Mouse (Mus musculus): ENCODE measurements around the gene Glt28d2.
A peak's percentile ranks its signal among the peaks of the same experiment; 100 is the strongest.
"Not testable (repeated sequence)": the region's sequence is repeated elsewhere in the genome, so short reads cannot be mapped to it uniquely, and the experiment has no call there.

Gene Glt28d2

DNA sequence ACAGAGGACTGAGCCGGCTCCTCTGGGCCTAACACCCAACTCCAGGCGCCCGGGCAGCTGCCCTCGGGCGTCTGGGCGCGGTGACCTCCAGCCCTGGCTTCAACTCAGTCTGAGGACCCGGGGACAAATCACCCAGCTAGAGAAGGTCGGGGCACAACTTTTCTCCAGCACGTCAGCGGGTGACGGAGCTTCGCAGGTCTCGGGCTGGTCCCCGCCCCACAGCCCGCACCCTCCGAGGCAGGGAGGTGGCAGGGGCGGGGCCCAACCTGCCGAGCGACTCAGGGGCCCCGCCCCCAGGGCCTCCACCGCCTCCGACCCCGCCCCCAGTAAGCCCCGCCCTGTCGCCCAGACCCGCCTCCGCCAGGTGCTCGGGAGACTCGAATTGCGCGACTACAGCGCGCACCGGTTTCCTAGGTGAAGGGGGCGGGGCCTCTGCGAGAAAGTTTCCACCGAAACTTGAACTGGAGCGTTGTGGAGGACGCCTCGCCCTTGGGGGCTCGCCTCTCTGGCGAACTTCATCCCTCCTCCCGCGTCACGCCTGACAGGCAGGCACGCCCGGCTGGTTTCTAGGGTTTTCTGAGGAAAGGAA, at the start of gene Glt28d2, which contains the start of gene Gm37240:
TSS of gene Glt28d2 (minus strand) at position 278 of the 589 bp plus-strand sequence.
TSS of gene Gm37240 (minus strand) at position 280 of the 589 bp plus-strand sequence.
- peak; percentile 90 for DNase-seq (ENCODE audit: low read depth, low spot score)

GRCm38 (mm10) chr3:85933586-85933985, 46.3 kb upstream of the Glt28d2 start:
- no peak for DNase-seq (ENCODE audit: low read depth, low spot score)

- peak; percentile 33 for DNase-seq (ENCODE audit: low read depth, low spot score)
Measured at GRCm38 (mm10) chr3:85931859-85932258, 44.5 kb upstream of the Glt28d2 start.

GRCm38 (mm10) chr3:85930671-85931255, 43.4 kb upstream of the Glt28d2 start:
- DNase-seq (ENCODE audit: low read depth, low spot score), result no peak

DNA sequence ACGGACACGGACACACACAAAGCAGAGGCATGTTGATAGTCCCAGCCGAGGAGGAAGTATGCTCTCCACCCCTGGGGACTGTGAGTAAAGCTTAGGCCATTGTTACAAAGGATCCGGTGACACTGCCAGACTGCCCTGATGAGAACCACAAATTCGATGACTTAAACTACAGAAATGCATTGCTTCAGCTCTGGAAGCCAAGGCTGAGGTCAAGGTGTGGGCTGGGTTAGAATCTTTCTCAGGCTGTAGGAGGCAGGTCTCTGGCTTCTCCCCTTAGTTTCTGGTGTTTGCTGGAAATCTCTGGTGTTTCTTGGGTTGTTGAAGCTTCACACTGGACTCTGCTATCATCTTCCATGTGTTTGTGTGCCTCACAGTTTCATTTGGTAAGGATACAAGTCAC, 42.4 kb upstream of the Glt28d2 start:
- no peak for DNase-seq (ENCODE audit: low read depth, low spot score)

GRCm38 (mm10) chr3:85928140-85928611, 40.9 kb upstream of the Glt28d2 start:
- no peak for DNase-seq (ENCODE audit: low read depth, low spot score)

GRCm38 (mm10) chr3:85927296-85927695, 40.0 kb upstream of the Glt28d2 start:
- DNase-seq (ENCODE audit: low read depth, low spot score), result peak; percentile 61

GRCm38 (mm10) chr3:85923954-85924945, 36.9 kb upstream of the Glt28d2 start:
- peak; percentile 75 for DNase-seq (ENCODE audit: low read depth, low spot score)

GRCm38 (mm10) chr3:85923343-85923742, 36.0 kb upstream of the Glt28d2 start:
- DNase-seq (ENCODE audit: low read depth, low spot score), result no peak

DNA sequence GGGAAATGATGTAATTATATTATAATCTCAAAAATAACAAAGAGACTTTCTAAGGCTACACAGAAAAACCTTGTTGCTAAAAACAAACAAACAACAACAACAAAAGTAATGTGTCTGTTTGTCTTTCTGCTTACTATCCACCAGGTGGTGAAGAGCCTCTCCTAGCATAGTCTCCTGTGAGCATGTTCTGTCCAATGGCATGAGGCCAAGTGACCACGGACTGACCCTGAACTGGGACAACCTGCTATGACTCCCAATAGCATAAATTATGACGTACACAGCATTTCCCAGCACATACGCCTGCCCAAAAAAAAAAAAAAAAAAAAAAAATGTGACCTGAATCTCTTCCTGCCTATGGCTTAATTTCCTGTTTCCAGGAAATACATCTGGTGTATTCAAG, 35.0 kb upstream of the Glt28d2 start:
- no peak for DNase-seq (ENCODE audit: low read depth, low spot score)

DNA sequence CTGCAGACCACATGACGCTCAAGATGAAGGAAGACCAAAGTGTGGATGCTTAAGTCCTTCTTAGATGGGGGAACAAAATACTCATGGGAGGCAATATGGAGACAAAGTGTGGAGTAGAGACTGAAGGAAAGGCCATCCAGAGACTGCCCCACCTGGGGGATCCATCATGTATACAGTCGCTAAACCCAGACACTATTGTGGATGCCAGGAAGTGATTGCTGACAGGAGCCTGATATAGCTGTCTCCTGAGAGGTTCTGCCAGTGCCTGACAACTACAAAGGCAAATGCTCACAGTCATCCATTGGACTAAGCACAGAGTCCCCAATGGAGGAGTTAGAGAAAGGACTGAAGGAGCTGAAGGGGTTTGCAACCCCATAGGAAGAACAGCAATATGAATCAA, 33.4 kb upstream of the Glt28d2 start:
- DNase-seq (ENCODE audit: low read depth, low spot score), result not testable (repeated sequence)

- DNase-seq (ENCODE audit: low read depth, low spot score), result peak; percentile 23
Measured at GRCm38 (mm10) chr3:85917600-85917999, 30.3 kb upstream of the Glt28d2 start.

- DNase-seq (ENCODE audit: low read depth, low spot score), result no peak
Measured at GRCm38 (mm10) chr3:85914806-85915205, 27.5 kb upstream of the Glt28d2 start.

GRCm38 (mm10) chr3:85907136-85907535, 19.8 kb upstream of the Glt28d2 start:
- no peak for DNase-seq (ENCODE audit: low read depth, low spot score)

DNA sequence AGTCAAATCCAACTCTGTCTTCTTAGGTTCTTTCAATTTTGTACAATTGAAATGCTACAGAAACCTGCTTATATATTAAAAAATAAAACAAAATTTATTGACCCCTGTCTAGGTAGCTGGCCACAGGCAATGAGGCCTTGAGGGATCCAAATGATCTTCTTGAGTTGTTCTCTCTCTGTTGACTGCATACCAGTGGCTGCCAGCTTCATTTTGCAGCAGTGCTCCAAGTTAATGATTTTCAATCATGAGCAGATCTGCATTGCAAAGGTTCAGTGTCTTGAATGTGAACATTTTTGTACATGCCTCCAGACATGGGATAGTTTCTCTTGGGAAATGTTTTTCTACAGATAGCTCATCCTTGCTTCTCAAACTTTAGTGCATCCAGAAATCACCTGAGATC, 17.1 kb upstream of the Glt28d2 start:
- no peak for DNase-seq (ENCODE audit: low read depth, low spot score)

- no peak for DNase-seq (ENCODE audit: low read depth, low spot score)
Measured at GRCm38 (mm10) chr3:85895020-85895419, 7.7 kb upstream of the Glt28d2 start.

GRCm38 (mm10) chr3:85891571-85891970, 4.3 kb upstream of the Glt28d2 start:
- no peak for DNase-seq (ENCODE audit: low read depth, low spot score)

GRCm38 (mm10) chr3:85888221-85888671, 930 bp upstream of the Glt28d2 start:
- DNase-seq (ENCODE audit: low read depth, low spot score), result no peak

- no peak for DNase-seq (ENCODE audit: low read depth, low spot score)
Measured at GRCm38 (mm10) chr3:85886636-85887238, 579 bp downstream of the Glt28d2 start.

GRCm38 (mm10) chr3:85885906-85886305, 1.4 kb downstream of the Glt28d2 start:
- DNase-seq (ENCODE audit: low read depth, low spot score), result no peak

DNA sequence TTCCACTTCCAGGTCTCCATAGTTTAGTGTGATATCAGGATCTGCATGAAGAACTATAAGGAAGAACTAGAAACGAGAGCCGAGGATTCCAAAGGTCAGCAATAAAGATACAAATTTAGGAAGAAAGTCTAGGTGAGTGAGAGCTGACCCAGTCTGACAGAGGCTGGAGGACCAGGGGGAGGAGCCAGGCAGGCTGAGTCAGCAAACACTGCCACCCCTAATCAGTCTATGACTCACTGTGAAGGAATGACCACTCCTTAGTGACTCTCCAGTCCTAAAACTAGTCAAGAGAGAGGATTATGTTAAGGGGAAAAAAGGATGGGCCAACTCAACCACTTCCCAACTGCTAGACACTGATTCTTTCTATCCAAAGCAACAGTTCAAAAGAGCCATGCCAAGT, 6.6 kb downstream of the Glt28d2 start:
- DNase-seq (ENCODE audit: low read depth, low spot score), result no peak

- DNase-seq (ENCODE audit: low read depth, low spot score), result no peak
Measured at GRCm38 (mm10) chr3:85880068-85880467, 7.2 kb downstream of the Glt28d2 start.
